Mouse (Mus musculus): ENCODE measurements around the gene Slc7a7. TPM values are rescaled to one million over a fixed set of nuclear protein-coding genes. Genes with fewer than 3 reads are reported as not detected.

Slc7a7 gene
- total RNA-seq, 4 experiments from 2014 or later: 4.6 to 8.5 (median 6.4) TPM

GRCm38 (mm10) chr14:54409980-54410810 is 7.4 kb downstream of the Slc7a7 start:
- no peak for DNase-seq

GRCm38 (mm10) chr14:54409057-54409645 is 8.4 kb downstream of the Slc7a7 start:
- DNase-seq: no peak

- no peak for DNase-seq
Measured at GRCm38 (mm10) chr14:54408336-54409056, 9.1 kb downstream of the Slc7a7 start.

- no peak for DNase-seq
Measured at GRCm38 (mm10) chr14:54401723-54402122, 15.9 kb downstream of the Slc7a7 start.

GRCm38 (mm10) chr14:54398921-54399382 is 18.6 kb downstream of the Slc7a7 start:
- no peak for DNase-seq

GRCm38 (mm10) chr14:54398528-54398916 is 19.1 kb downstream of the Slc7a7 start:
- DNase-seq: no peak

- DNase-seq: no peak
Measured at GRCm38 (mm10) chr14:54397872-54398527, 19.6 kb downstream of the Slc7a7 start.

GRCm38 (mm10) chr14:54396685-54397084 is 20.9 kb downstream of the Slc7a7 start:
- DNase-seq: no peak

GRCm38 (mm10) chr14:54394309-54394708 is 23.3 kb downstream of the Slc7a7 start:
- no peak for DNase-seq

- no peak for DNase-seq
Measured at GRCm38 (mm10) chr14:54393794-54394193, 23.8 kb downstream of the Slc7a7 start.

- DNase-seq: no peak
Measured at GRCm38 (mm10) chr14:54390843-54391242, 26.7 kb downstream of the Slc7a7 start.

GRCm38 (mm10) chr14:54387546-54387945 is 30.0 kb downstream of the Slc7a7 start:
- DNase-seq: no peak

- DNase-seq: no peak
Measured at GRCm38 (mm10) chr14:54385968-54386618, 31.5 kb downstream of the Slc7a7 start.

- DNase-seq: no peak
Measured at GRCm38 (mm10) chr14:54384396-54384795, 33.2 kb downstream of the Slc7a7 start.

- DNase-seq: no peak
Measured at GRCm38 (mm10) chr14:54383355-54383771, 34.2 kb downstream of the Slc7a7 start.

- no peak for DNase-seq
Measured at GRCm38 (mm10) chr14:54382641-54383040, 34.9 kb downstream of the Slc7a7 start.

GRCm38 (mm10) chr14:54381816-54382215 is 35.8 kb downstream of the Slc7a7 start:
- no peak for DNase-seq

GRCm38 (mm10) chr14:54380616-54381015 is 37.0 kb downstream of the Slc7a7 start:
- DNase-seq: no peak

- DNase-seq: no peak
Measured at GRCm38 (mm10) chr14:54379571-54379970, 38.0 kb downstream of the Slc7a7 start.

GRCm38 (mm10) chr14:54377166-54377565 is 40.4 kb downstream of the Slc7a7 start:
- DNase-seq: no peak

GRCm38 (mm10) chr14:54375916-54376315 is 41.7 kb downstream of the Slc7a7 start:
- no peak for DNase-seq

GRCm38 (mm10) chr14:54372923-54373322 is 44.7 kb downstream of the Slc7a7 start:
- DNase-seq: no peak

Measured in adrenal gland, adult 8-10 months (tissue).